Mouse (Mus musculus) hindbrain, embryonic 11.5 days (tissue): ENCODE measurements around the gene Ppp1r27. TPM values are rescaled to one million over a fixed set of nuclear protein-coding genes. Genes with fewer than 3 reads are reported as not detected.

Experiments used
- ATAC-seq: fragments of 200-750 bp; cut with Nextera tagmentation; 2 replicates; pipeline ENCODE4 v1.8.0; 2017; ENCODE audit warnings: mild to moderate bottlenecking, moderate TSS enrichment, moderate library complexity; ENCODE audit not compliant: low FRiP score
- DNase-seq: peaks from one replicate; pipeline ENCODE4 v3.0.0-alpha.2; 2015; ENCODE audit warnings: low spot score
- H3K27ac ChIP-seq: fragments of 300-500 bp; sonication (generic); 2 replicates; pipeline ENCODE4 v1.5.1; 2014; ENCODE audit warnings: mild to moderate bottlenecking, low read depth, low read length
- H3K27me3 ChIP-seq: fragments of 300-500 bp; sonication (generic); 2 replicates; pipeline ENCODE4 v1.6.1; 2014; ENCODE audit warnings: mild to moderate bottlenecking, low read length, moderate library complexity, mixed read lengths; ENCODE audit not compliant: control insufficient read depth, insufficient read depth
- H3K36me3 ChIP-seq: fragments of 300-500 bp; sonication (generic); 2 replicates; pipeline ENCODE4 v1.6.1; 2014; ENCODE audit warnings: mild to moderate bottlenecking, low read length, moderate library complexity, mixed read lengths; ENCODE audit not compliant: control insufficient read depth, insufficient read depth
- H3K4me1 ChIP-seq: fragments of 300-500 bp; sonication (generic); replicated peaks from 2 replicates; pipeline ENCODE4 v1.6.1; 2014; ENCODE audit warnings: low read length, mixed read lengths; ENCODE audit not compliant: control insufficient read depth, insufficient read depth
- H3K4me2 ChIP-seq: fragments of 300-500 bp; sonication (generic); replicated peaks from 2 replicates; pipeline ENCODE4 v1.6.1; 2014; ENCODE audit warnings: mild to moderate bottlenecking, low read depth, low read length
- H3K4me3 ChIP-seq: fragments of 300-500 bp; sonication (generic); 2 replicates; pipeline ENCODE4 v1.5.1; 2014; ENCODE audit warnings: low read depth, low read length
- H3K9ac ChIP-seq: fragments of 300-500 bp; sonication (generic); 2 replicates; pipeline ENCODE4 v1.6.1; 2014; ENCODE audit warnings: low read depth, low read length
- H3K9me3 ChIP-seq: fragments of 300-500 bp; sonication (generic); 2 replicates; pipeline ENCODE4 v1.6.1; 2016; ENCODE audit warnings: low read length; ENCODE audit not compliant: control insufficient read depth
- WGBS: fragments of 180-500 bp; shearing (Covaris S2); extraction: QIAGEN DNeasy Blood & Tissue Kit; methylation state at CpG from one replicate; pipeline ENCODE4 v1.1.7; 2014; 5-methylcytosine and 5-hydroxymethylcytosine counted together
- polyA plus RNA-seq: library from polyadenylated mRNA; unstranded; fragments of >200 nt; fragmentation: Nextera tagmentation; extraction: Ambion mirVana; gene quantifications from 2 replicates; pipeline ENCODE4 v1.2.1, GENCODE M21; 2014

The Ppp1r27 gene
- polyA plus RNA-seq, 1 experiment from 2014 or later, result not detected

- H3K4me2 ChIP-seq, result peak overlapping the region; percentile 96
- WGBS, result 73% methylated on average over 8 of the region's 8 CpGs
- H3K9me3 ChIP-seq, result no peaks in the 10 kb centered on the region
- H3K9ac ChIP-seq, result peak overlapping the region; percentile 98
- ATAC-seq (no peak), DNase-seq (peak; percentile 33)
- H3K4me1 ChIP-seq, result peaks cover 6% of the 10 kb centered on the region
- H3K27me3 ChIP-seq, result no peaks in the 10 kb centered on the region
- H3K4me3 ChIP-seq, result peak overlapping the region; percentile 94; the same call in 1 of the 2 replicates
- H3K36me3 ChIP-seq, result peaks cover 26% of the 10 kb centered on the region
- H3K27ac ChIP-seq, result peak overlapping the region; percentile 82
These were observed 31.5 kb upstream of the Ppp1r27 start for GRCm38 (mm10) chr11:120582268-120582981.

- 6% methylated on average over 54 of the region's 75 CpGs for WGBS
- Histone ChIP-seq H3K4me1 (peaks cover 6% of the 10 kb centered on the region), H3K36me3 (peaks cover 26% of the 10 kb centered on the region), H3K4me3 (peak within 1 kb of the TSS; percentile 94), H3K27ac (peak within 1 kb of the TSS; percentile 82), H3K27me3 (no peaks in the 10 kb centered on the region), H3K9ac (peak within 1 kb of the TSS; percentile 98), H3K9me3 (no peaks in the 10 kb centered on the region), H3K4me2 (peak within 1 kb of the TSS; percentile 96)
- ATAC-seq (peak; percentile 64), DNase-seq (peak; percentile 93)
These were observed 30.7 kb upstream of the Ppp1r27 start, which contains the start of gene Arhgdia for GRCm38 (mm10) chr11:120581490-120582267. TSS of gene Arhgdia (minus strand) at chr11:120581624.

DNA sequence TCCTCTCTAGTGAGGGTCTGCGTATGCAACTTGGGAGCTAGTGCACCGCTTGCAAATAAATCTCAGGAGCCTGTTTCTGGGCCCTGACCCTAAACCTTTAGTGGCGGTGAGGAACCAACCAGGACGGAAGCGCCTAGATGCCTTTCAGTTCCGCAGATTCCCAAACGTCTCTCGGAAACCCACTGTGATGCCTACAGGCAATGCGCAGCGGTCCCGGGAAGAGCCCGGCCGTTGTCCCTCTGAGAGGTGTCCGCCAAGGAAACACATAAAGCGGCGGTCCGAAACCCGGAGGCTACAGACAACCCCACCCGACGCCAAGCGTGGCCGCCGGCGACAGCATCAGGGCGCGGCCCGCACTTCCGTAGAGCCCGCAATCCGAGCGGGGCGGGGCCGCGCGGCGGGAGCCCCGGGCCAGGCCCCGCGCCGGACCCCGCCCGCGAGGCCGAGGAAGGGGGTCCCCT is 30.0 kb upstream of the Ppp1r27 start:
- H3K4me3 ChIP-seq, result peak overlapping the region; percentile 94
- no peaks in the 10 kb centered on the region for H3K9me3 ChIP-seq
- ATAC-seq, result peak; percentile 29; the same call in 1 of the 2 replicates
- peaks cover 6% of the 10 kb centered on the region for H3K4me1 ChIP-seq
- under 1% methylated on average over 33 of the region's 44 CpGs for WGBS
- DNase-seq, result peak; percentile 59
- H3K27ac ChIP-seq, result peak overlapping the region; percentile 82
- peak overlapping the region; percentile 98 for H3K9ac ChIP-seq
- peak overlapping the region; percentile 96 for H3K4me2 ChIP-seq
- H3K27me3 ChIP-seq, result no peaks in the 10 kb centered on the region
- peaks cover 25% of the 10 kb centered on the region for H3K36me3 ChIP-seq

GRCm38 (mm10) chr11:120580190-120580589 is 29.3 kb upstream of the Ppp1r27 start:
- Histone ChIP-seq H3K4me3 (peak overlapping the region; percentile 94), H3K36me3 (peaks cover 20% of the 10 kb centered on the region), H3K4me2 (peak overlapping the region; percentile 96), H3K9me3 (no peaks in the 10 kb centered on the region), H3K9ac (peak overlapping the region; percentile 98), H3K27ac (peak overlapping the region; percentile 82), H3K27me3 (no peaks in the 10 kb centered on the region), H3K4me1 (peaks cover 6% of the 10 kb centered on the region)
- WGBS, result 63% methylated on average over 7 of the region's 7 CpGs
- DNase-seq (no peak), ATAC-seq (no peak)

- peaks cover 19% of the 10 kb centered on the region for H3K36me3 ChIP-seq
- peak overlapping the region; percentile 51; the same call in 1 of the 2 replicates for H3K27ac ChIP-seq
- WGBS, result 71% methylated on average over 15 of the region's 15 CpGs
- peak overlapping the region; percentile 94 for H3K4me3 ChIP-seq
- DNase-seq (peak; percentile 92), ATAC-seq (no peak)
- peaks cover 8% of the 10 kb centered on the region for H3K4me1 ChIP-seq
- peak overlapping the region; percentile 98 for H3K9ac ChIP-seq
- no peaks in the 10 kb centered on the region for H3K9me3 ChIP-seq
- H3K27me3 ChIP-seq, result no peaks in the 10 kb centered on the region
- H3K4me2 ChIP-seq, result peak overlapping the region; percentile 96
These were observed 28.6 kb upstream of the Ppp1r27 start for GRCm38 (mm10) chr11:120579316-120580107.

GRCm38 (mm10) chr11:120578694-120579243 is 27.8 kb upstream of the Ppp1r27 start:
- DNase-seq, result no peak
- no peak for ATAC-seq
- H3K4me2 ChIP-seq, result no peak overlapping the region
- H3K36me3 ChIP-seq, result peaks cover 19% of the 10 kb centered on the region
- no peak overlapping the region for H3K4me3 ChIP-seq
- H3K27me3 ChIP-seq, result no peaks in the 10 kb centered on the region
- no peak overlapping the region for H3K27ac ChIP-seq
- peaks cover 12% of the 10 kb centered on the region for H3K4me1 ChIP-seq
- H3K9ac ChIP-seq, result no peak overlapping the region
- no peaks in the 10 kb centered on the region for H3K9me3 ChIP-seq
- 72% methylated on average over 11 of the region's 11 CpGs for WGBS

DNA sequence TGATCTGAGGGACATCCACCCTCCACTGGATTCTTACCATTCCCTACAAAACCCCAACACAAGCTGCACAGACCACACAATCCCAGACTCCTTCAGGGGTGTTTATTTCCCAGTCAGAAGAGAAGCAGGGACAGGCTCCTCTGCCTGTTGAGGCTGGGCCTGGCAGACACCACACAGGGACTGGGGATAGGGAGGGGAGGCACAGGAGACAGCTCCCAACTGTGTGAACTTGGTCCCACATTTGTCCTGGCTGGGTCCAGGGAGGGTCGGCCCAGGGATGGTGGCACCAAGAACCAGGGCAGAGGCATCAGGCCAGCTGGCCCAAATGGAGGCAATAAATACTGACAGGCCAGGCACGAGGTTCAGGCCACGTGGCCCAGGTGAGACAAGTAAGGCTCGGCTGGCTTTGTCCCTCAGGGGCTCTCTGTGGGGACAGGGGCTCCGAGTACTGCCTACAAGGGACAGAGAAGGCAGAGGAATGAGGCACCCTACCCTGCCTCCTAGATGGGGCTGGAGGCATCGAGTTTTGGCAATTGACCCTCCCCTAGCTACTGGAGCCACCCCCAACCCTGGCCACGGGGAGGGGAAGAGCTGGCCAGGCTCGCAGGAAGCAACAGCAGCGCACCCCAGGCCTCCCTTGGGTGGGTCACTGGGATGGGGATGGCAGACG is 27.2 kb upstream of the Ppp1r27 start:
- WGBS, result 85% methylated on average over 10 of the region's 10 CpGs
- peak overlapping the region; percentile 28; the same call in 1 of the 2 replicates for H3K9ac ChIP-seq
- peaks cover 12% of the 10 kb centered on the region for H3K4me1 ChIP-seq
- H3K4me2 ChIP-seq, result no peak overlapping the region
- H3K27me3 ChIP-seq, result no peaks in the 10 kb centered on the region
- H3K27ac ChIP-seq, result no peak overlapping the region
- no peak overlapping the region for H3K4me3 ChIP-seq
- H3K9me3 ChIP-seq, result no peaks in the 10 kb centered on the region
- H3K36me3 ChIP-seq, result peaks cover 19% of the 10 kb centered on the region
- ATAC-seq, result no peak
- DNase-seq, result no peak
